Mouse (Mus musculus): ENCODE measurements around the gene 2310022B05Rik. TPM values are rescaled to one million over a fixed set of nuclear protein-coding genes. Genes with fewer than 3 reads are reported as not detected.

2310022B05Rik gene
- total RNA-seq, 4 experiments from 2014 or later = 8.0 to 13.0 (median 10.7) TPM

GRCm38 (mm10) chr8:124661781-124662180 lies 1.4 kb downstream of the 2310022B05Rik start:
- no peak for DNase-seq (ENCODE audit: low spot score in 2 of 2)

- DNase-seq (ENCODE audit: low spot score in 2 of 2) = peak in 1 of 2 experiments; percentile 27
These were observed 4.8 kb downstream of the 2310022B05Rik start for GRCm38 (mm10) chr8:124658415-124658814.

GRCm38 (mm10) chr8:124657961-124658360 lies 5.2 kb downstream of the 2310022B05Rik start:
- no peak for DNase-seq (ENCODE audit: low spot score in 2 of 2)

GRCm38 (mm10) chr8:124653568-124654475 lies 9.3 kb downstream of the 2310022B05Rik start:
- no peak for DNase-seq (ENCODE audit: low spot score in 2 of 2)

- no peak for DNase-seq (ENCODE audit: low spot score in 2 of 2)
These were observed 10.6 kb downstream of the 2310022B05Rik start for GRCm38 (mm10) chr8:124652546-124652945.

GRCm38 (mm10) chr8:124651776-124652175 lies 11.4 kb downstream of the 2310022B05Rik start:
- DNase-seq (ENCODE audit: low spot score in 2 of 2) = no peak

GRCm38 (mm10) chr8:124648311-124648710 lies 14.9 kb downstream of the 2310022B05Rik start:
- DNase-seq (ENCODE audit: low spot score in 2 of 2) = no peak

GRCm38 (mm10) chr8:124643540-124644339 lies 19.4 kb downstream of the 2310022B05Rik start:
- peak in 1 of 2 experiments; percentile 37 for DNase-seq (ENCODE audit: low spot score in 2 of 2)

GRCm38 (mm10) chr8:124641599-124641998 lies 21.6 kb downstream of the 2310022B05Rik start:
- DNase-seq (ENCODE audit: low spot score in 2 of 2) = no peak

GRCm38 (mm10) chr8:124635247-124635502 lies 28.0 kb downstream of the 2310022B05Rik start:
- DNase-seq (ENCODE audit: low spot score in 2 of 2) = no peak

GRCm38 (mm10) chr8:124634411-124635246 lies 28.5 kb downstream of the 2310022B05Rik start:
- no peak for DNase-seq (ENCODE audit: low spot score in 2 of 2)

GRCm38 (mm10) chr8:124633001-124633703 lies 30.0 kb downstream of the 2310022B05Rik start:
- DNase-seq (ENCODE audit: low spot score in 2 of 2) = peak; percentile 17 to 31

GRCm38 (mm10) chr8:124631966-124632365 lies 31.2 kb downstream of the 2310022B05Rik start:
- DNase-seq (ENCODE audit: low spot score in 2 of 2) = no peak

GRCm38 (mm10) chr8:124630891-124631290 lies 32.3 kb downstream of the 2310022B05Rik start:
- DNase-seq (ENCODE audit: low spot score in 2 of 2) = no peak

- no peak for DNase-seq (ENCODE audit: low spot score in 2 of 2)
These were observed 32.7 kb downstream of the 2310022B05Rik start for GRCm38 (mm10) chr8:124630489-124630888.

- DNase-seq (ENCODE audit: low spot score in 2 of 2) = no peak
These were observed 36.9 kb downstream of the 2310022B05Rik start for GRCm38 (mm10) chr8:124626251-124626650.

- DNase-seq (ENCODE audit: low spot score in 2 of 2) = no peak
These were observed 41.9 kb downstream of the 2310022B05Rik start for GRCm38 (mm10) chr8:124621255-124621654.

- no peak for DNase-seq (ENCODE audit: low spot score in 2 of 2)
These were observed 44.9 kb downstream of the 2310022B05Rik start for GRCm38 (mm10) chr8:124618252-124618651.

GRCm38 (mm10) chr8:124617266-124617869 lies 45.8 kb downstream of the 2310022B05Rik start:
- DNase-seq (ENCODE audit: low spot score in 2 of 2) = peak; percentile 42 to 51

GRCm38 (mm10) chr8:124614325-124614724 lies 48.8 kb downstream of the 2310022B05Rik start:
- DNase-seq (ENCODE audit: low spot score in 2 of 2) = no peak
